Mouse (Mus musculus) spleen, adult 2 months (tissue): Measurements from ENCODE around the gene Tradd. TPM values are rescaled to one million over a fixed set of nuclear protein-coding genes. Genes with fewer than 3 reads are reported as not detected.
A peak's percentile ranks its signal among the peaks of the same experiment; 100 is the strongest.
"Not testable (repeated sequence)": the region's sequence is repeated elsewhere in the genome, so short reads cannot be mapped to it uniquely, and the experiment has no call there.

ENCODE experiments used
- DNase-seq, 2 experiments: peaks; one replicate each; pipeline versions ENCODE4 v3.0.0 to v3.0.0-alpha.2; 2012 to 2021; ENCODE audit warnings: low spot score in 2 of 2, low read depth in 1 of 2
- H3K27ac ChIP-seq: fragments of 200-500 bp; 2 replicates; pipeline ENCODE4 v1.5.1; 2012; ENCODE audit warnings: low read length, inconsistent platforms; ENCODE audit not compliant: insufficient read depth
- H3K27me3 ChIP-seq: fragments of 200-500 bp; 2 replicates; pipeline ENCODE4 v1.6.1; 2012; ENCODE audit warnings: mild to moderate bottlenecking, moderate library complexity, low read length, inconsistent platforms; ENCODE audit not compliant: control insufficient read depth, insufficient read depth
- H3K36me3 ChIP-seq: fragments of 200-500 bp; 2 replicates; pipeline ENCODE4 v1.6.1; 2012; ENCODE audit warnings: mild to moderate bottlenecking, low read length, inconsistent platforms; ENCODE audit not compliant: control insufficient read depth, insufficient read depth
- H3K4me1 ChIP-seq: fragments of 200-500 bp; 2 replicates; pipeline ENCODE4 v1.6.1; 2011; ENCODE audit warnings: inconsistent platforms; ENCODE audit not compliant: control insufficient read depth, insufficient read depth, insufficient read length
- H3K4me3 ChIP-seq: fragments of 200-500 bp; 2 replicates; pipeline ENCODE4 v1.5.1; 2011; ENCODE audit warnings: mild to moderate bottlenecking, inconsistent platforms; ENCODE audit not compliant: insufficient read depth, insufficient read length; ENCODE audit errors: extremely low read depth
- CTCF ChIP-seq: fragments of 200-500 bp; IDR thresholded peaks from 2 replicates; pipeline ENCODE4 v1.5.1; 2011; ENCODE audit warnings: mild to moderate bottlenecking, inconsistent platforms; ENCODE audit not compliant: insufficient read depth, insufficient read length, insufficient replicate concordance; ENCODE audit errors: extremely low read depth
- POLR2A ChIP-seq: fragments of 200-500 bp; IDR thresholded peaks from 2 replicates; pipeline ENCODE4 v1.6.1; 2011; ENCODE audit warnings: low read depth, low read length, inconsistent platforms
- WGBS: fragments of 180-500 bp; shearing (Covaris S2); methylation state at CpG from one replicate; pipeline ENCODE4 v1.1.7; 2018; 5-methylcytosine and 5-hydroxymethylcytosine counted together
- polyA plus RNA-seq: library from polyadenylated mRNA; depleted of rRNA; stranded (reverse); fragments of >200 nt; gene quantifications from 2 replicates; pipeline ENCODE4 v1.2.3, GENCODE M21; 2012

Tradd gene
- polyA plus RNA-seq, 1 experiment, result 28.1 TPM

GRCm38 (mm10) chr8:105294776-105295175, 30.4 kb upstream of the Tradd start:
- Histone ChIP-seq H3K27ac (no peak overlapping the region), H3K36me3 (peaks cover 3% of the 10 kb centered on the region; the same call in 1 of the 2 replicates), H3K4me1 (peaks cover 20% of the 10 kb centered on the region), H3K27me3 (no peaks in the 10 kb centered on the region), H3K4me3 (0 out of 2 replicates have a peak overlapping the region, but pooled peaks have one; percentile 2)
- no peak for DNase-seq
- TF ChIP-seq CTCF, result no peak
- TF ChIP-seq POLR2A, result no peak
- 84% methylated on average over 9 of the region's 9 CpGs for WGBS

DNA sequence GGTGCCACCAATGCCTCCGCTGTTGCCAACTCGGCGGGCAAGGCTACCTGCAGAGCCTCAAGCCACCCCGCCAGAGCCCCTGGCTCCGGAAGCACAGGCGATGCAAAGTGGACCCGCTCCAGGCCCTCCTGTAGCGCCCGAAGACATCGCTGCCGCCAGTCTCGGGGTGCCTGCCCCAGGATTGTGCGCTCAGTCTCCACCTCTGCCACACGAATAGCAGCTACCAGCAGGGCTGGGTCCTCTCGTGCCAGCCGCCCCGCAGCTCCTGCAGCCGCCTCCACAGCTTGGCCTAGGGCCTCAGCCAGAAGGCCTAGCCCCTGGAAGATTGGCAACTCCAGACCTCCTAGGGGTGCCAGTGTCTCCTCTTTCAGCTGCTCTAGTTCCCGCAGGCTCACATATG, 29.0 kb upstream of the Tradd start:
- TF ChIP-seq POLR2A, result no peak
- TF ChIP-seq CTCF, result no peak

DNA sequence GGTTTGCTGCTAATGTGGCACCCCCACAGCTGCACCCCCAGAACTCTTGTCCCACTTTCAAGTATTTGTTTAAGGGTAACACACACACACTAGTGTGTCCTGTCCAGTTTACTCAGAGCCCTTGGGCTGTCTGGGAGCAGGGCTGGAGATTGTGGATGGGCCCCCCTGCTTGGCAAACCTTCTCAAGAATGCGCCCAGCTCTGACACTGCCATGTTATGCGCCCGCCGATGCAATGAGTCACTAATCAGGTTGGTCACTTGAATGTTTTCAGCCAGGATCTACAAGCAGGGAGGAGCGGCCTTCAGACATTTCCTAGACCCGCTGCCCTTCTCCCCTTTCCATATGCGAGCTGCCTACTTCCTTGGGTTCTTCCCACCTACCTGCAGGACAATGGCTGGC, 28.1 kb upstream of the Tradd start:
- H3K4me1 ChIP-seq, result peaks cover 11% of the 10 kb centered on the region
- no peaks in the 10 kb centered on the region for H3K36me3 ChIP-seq
- WGBS, result 94% methylated on average over 7 of the region's 7 CpGs
- H3K27ac ChIP-seq, result no peak overlapping the region
- TF ChIP-seq CTCF (no peak), POLR2A (no peak)
- no peak for DNase-seq
- H3K27me3 ChIP-seq, result no peaks in the 10 kb centered on the region
- no peak overlapping the region for H3K4me3 ChIP-seq

More for the DNA sequence above, 29.0 kb upstream of the Tradd start:
- H3K4me1 ChIP-seq, result peaks cover 15% of the 10 kb centered on the region
- H3K27ac ChIP-seq, result no peak overlapping the region
- no peaks in the 10 kb centered on the region for H3K36me3 ChIP-seq
- 93% methylated on average over 19 of the region's 19 CpGs for WGBS
- H3K27me3 ChIP-seq, result no peaks in the 10 kb centered on the region
- H3K4me3 ChIP-seq, result no peak overlapping the region
- no peak for DNase-seq

DNA sequence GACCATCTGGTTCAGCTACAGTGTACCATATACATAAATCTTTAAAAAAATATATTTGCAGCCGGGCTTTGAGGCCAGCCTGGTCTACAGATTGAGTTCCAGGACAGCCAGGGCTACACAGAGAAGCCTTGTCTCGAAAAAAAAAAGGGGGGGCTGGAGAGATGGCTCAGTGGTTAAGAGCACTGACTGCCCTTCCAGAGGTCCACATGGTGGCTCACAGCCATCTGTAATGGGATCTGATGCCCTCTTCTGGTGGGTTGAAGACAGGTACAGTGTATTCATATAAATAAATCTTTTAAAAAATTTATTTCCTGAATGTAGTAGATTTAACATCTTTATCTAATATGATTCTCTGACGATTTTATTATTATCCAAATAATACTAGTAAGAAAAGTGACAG, 27.4 kb upstream of the Tradd start:
- 68% methylated on average over 3 of the region's 3 CpGs for WGBS
- H3K36me3 ChIP-seq, DNase-seq, H3K27ac ChIP-seq, H3K4me3 ChIP-seq, H3K27me3 ChIP-seq: not testable (repeated sequence)
- 0 out of 2 replicates have a peak, but pooled peaks have one; percentile 4 for TF ChIP-seq CTCF
- peaks cover 11% of the 10 kb centered on the region for H3K4me1 ChIP-seq

DNA sequence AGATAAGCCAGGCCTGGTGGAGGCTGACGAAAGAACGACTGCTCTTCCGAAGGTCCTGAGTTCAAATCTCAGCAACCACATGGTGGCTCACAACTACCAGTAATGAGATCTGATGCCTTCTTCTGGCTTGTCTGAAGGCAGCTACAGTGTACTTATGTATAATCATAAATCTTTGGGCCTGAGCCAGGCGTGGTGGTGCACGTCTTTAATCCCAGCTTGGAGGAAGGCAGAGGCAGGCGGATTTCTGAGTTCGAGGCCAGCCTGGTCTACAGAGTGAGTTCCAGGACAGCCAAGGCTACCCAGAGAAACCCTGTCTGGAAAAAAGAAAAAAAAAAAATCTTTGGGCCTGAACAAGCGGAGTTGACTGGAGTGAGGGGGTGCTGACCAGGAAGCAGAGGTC, 27.0 kb upstream of the Tradd start:
- DNase-seq, H3K36me3 ChIP-seq, H3K27me3 ChIP-seq, H3K27ac ChIP-seq, H3K4me3 ChIP-seq: not testable (repeated sequence)
- H3K4me1 ChIP-seq, result peaks cover 11% of the 10 kb centered on the region
- WGBS, result 85% methylated on average over 8 of the region's 8 CpGs

GRCm38 (mm10) chr8:105290554-105291314, 26.3 kb upstream of the Tradd start:
- H3K36me3 ChIP-seq, result no peaks in the 10 kb centered on the region
- 27% methylated on average over 31 of the region's 31 CpGs for WGBS
- H3K4me3 ChIP-seq, result no peak overlapping the region
- no peak overlapping the region for H3K27ac ChIP-seq
- peaks cover 11% of the 10 kb centered on the region for H3K4me1 ChIP-seq
- TF ChIP-seq POLR2A (no peak), CTCF (peak; percentile 93; the same call in 1 of the 2 replicates)
- H3K27me3 ChIP-seq, result no peaks in the 10 kb centered on the region
- peak; percentile 72 to 88 for DNase-seq

DNA sequence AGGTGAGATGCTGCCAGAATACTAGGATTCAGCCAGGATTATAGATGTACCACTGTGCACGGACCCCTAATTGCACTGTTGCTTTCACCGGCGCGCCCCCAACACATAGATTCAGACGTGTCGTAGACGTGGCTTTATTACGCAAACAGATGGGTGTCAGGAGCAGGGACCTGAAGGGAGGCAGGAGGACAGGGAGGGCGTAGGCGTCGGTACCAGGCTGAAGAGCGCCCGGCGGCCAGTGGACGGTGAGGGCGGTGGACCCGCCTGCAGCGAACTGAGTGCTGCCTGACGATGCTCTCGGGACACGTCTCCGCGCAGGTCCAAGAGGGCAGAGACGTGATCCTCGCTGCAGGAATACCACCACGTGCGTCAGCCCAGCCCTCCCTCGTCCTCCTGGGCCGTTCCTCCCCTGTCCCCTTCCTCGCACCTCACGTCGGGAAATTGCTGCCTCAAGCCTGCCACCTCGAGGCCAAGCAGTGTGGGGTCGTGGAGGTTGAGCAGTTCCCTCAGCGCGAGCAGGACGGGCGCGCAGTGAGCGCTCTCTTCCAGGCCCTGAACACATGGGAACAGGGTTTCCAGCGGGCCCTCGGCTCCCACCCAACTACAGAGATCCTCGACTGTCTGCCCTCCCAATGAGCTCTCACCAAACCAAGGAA, 25.5 kb upstream of the Tradd start, which contains the start of gene 4931428F04Rik:
TSS of gene 4931428F04Rik (minus strand) at position 60 of the 656 bp plus-strand sequence.
- WGBS, result 8% methylated on average over 43 of the region's 43 CpGs
- no peak for TF ChIP-seq POLR2A
- peak; percentile 22; the same call in 1 of the 2 replicates for TF ChIP-seq CTCF
- H3K4me1 ChIP-seq, result peaks cover 11% of the 10 kb centered on the region
- H3K27ac ChIP-seq, result peak within 1 kb of the TSS; percentile 75
- no peaks in the 10 kb centered on the region for H3K27me3 ChIP-seq
- H3K36me3 ChIP-seq, result no peaks in the 10 kb centered on the region
- H3K4me3 ChIP-seq, result peak within 1 kb of the TSS; percentile 85
- DNase-seq, result peak in 1 of 2 experiments; percentile 45
